Mouse (Mus musculus) myocyte (in vitro differentiated cells): ENCODE results near the gene Arid5b. TPM values are rescaled to one million over a fixed set of nuclear protein-coding genes. Genes with fewer than 3 reads are reported as not detected.

Source experiments
- H3K27me3 ChIP-seq: one replicate; pipeline ENCODE4 v1.6.1; 2011; ENCODE audit not compliant: control insufficient read depth, insufficient read depth, insufficient read length
- H3K36me3 ChIP-seq: one replicate; pipeline ENCODE4 v1.6.1; 2011; ENCODE audit not compliant: control insufficient read depth, insufficient read depth
- H3K4me2 ChIP-seq: one replicate; pipeline ENCODE4 v1.6.1; 2011; ENCODE audit warnings: low read depth, control low read depth
- H3K4me3 ChIP-seq: one replicate; pipeline ENCODE4 v1.5.1; 2011; ENCODE audit warnings: mild to moderate bottlenecking, control low read depth, moderate library complexity
- H3K79me2 ChIP-seq: one replicate; pipeline ENCODE4 v1.6.1; 2011; ENCODE audit not compliant: control insufficient read depth, insufficient read depth
- H3ac ChIP-seq: one replicate; pipeline ENCODE4 v1.6.1; 2011; ENCODE audit not compliant: control insufficient read depth, insufficient read length
- CEBPB ChIP-seq: IDR thresholded peaks from 2 replicates; pipeline ENCODE4 v1.6.1; 2011; ENCODE audit warnings: mild to moderate bottlenecking, moderate library complexity; ENCODE audit not compliant: poor library complexity, insufficient read depth, severe bottlenecking
- E2F4 ChIP-seq: IDR thresholded peaks from one replicate; pipeline ENCODE4 v1.6.1; 2011; ENCODE audit warnings: mild to moderate bottlenecking, control low read depth, moderate library complexity; ENCODE audit not compliant: insufficient read depth
- MAX ChIP-seq: IDR thresholded peaks from one replicate; pipeline ENCODE4 v1.6.1; 2011; ENCODE audit warnings: low read depth, mild to moderate bottlenecking, control low read depth
- MYOD1 ChIP-seq, 3 experiments: IDR thresholded peaks; one replicate each; pipeline ENCODE4 v1.6.1; 2011; ENCODE audit warnings: control low read depth in 2 of 3, low read depth in 2 of 3, mild to moderate bottlenecking in 2 of 3, moderate library complexity in 1 of 3; ENCODE audit not compliant: insufficient read length in 2 of 3, control insufficient read depth in 1 of 3
- MYOG ChIP-seq, 3 experiments: IDR thresholded peaks; one replicate each; pipeline ENCODE4 v1.6.1; 2011; ENCODE audit warnings: control low read depth in 2 of 3, low read depth in 2 of 3, mild to moderate bottlenecking in 2 of 3; ENCODE audit not compliant: insufficient read length in 2 of 3, control insufficient read depth in 1 of 3, insufficient read depth in 1 of 3
- POLR2A ChIP-seq: IDR thresholded peaks from one replicate; pipeline ENCODE4 v1.6.1; 2011; ENCODE audit warnings: low read depth, mild to moderate bottlenecking, control low read depth, moderate library complexity; ENCODE audit not compliant: insufficient read length
- POLR2AphosphoS2 ChIP-seq: IDR thresholded peaks from one replicate; pipeline ENCODE4 v1.6.1; 2011; ENCODE audit warnings: low read depth, control low read depth; ENCODE audit not compliant: insufficient read length
- REST ChIP-seq: IDR thresholded peaks from one replicate; pipeline ENCODE4 v1.6.1; 2011; ENCODE audit warnings: mild to moderate bottlenecking, control low read depth, moderate library complexity; ENCODE audit not compliant: insufficient read depth, insufficient read length
- SRF ChIP-seq: IDR thresholded peaks from one replicate; pipeline ENCODE4 v1.6.1; 2011; ENCODE audit warnings: low read depth; ENCODE audit not compliant: control insufficient read depth, insufficient read length
- TCF12 ChIP-seq: IDR thresholded peaks from one replicate; pipeline ENCODE4 v1.6.1; 2011; ENCODE audit warnings: mild to moderate bottlenecking, control low read depth; ENCODE audit not compliant: poor library complexity, insufficient read depth, severe bottlenecking
- TCF3 ChIP-seq: IDR thresholded peaks from one replicate; pipeline ENCODE4 v1.6.1; 2011; ENCODE audit warnings: low read depth, control low read depth; ENCODE audit not compliant: insufficient read length
- USF1 ChIP-seq: IDR thresholded peaks from one replicate; pipeline ENCODE4 v1.6.1; 2011; ENCODE audit warnings: low read depth, mild to moderate bottlenecking, control low read depth, moderate library complexity
- polyA plus RNA-seq: library from polyadenylated mRNA; unstranded; fragments of >200 nt; fragmentation: generic; extraction: Trizol; gene quantifications from one replicate; pipeline ENCODE4 v1.2.1, GENCODE M21; 2012; ENCODE audit warnings: missing spikeins

Gene Arid5b
- polyA plus RNA-seq, 1 experiment, result 7.7 TPM

- no peak overlapping the region for H3K4me2 ChIP-seq
- no peak overlapping the region for H3K4me3 ChIP-seq
- no peaks in the 10 kb centered on the region for H3K79me2 ChIP-seq
- no peaks in the 10 kb centered on the region for H3K36me3 ChIP-seq
- TF ChIP-seq REST (no peak), CEBPB (no peak), TCF12 (no peak), SRF (no peak)
- no peaks in the 10 kb centered on the region for H3K27me3 ChIP-seq
- H3ac ChIP-seq, result no peak overlapping the region
Observed at GRCm38 (mm10) chr10:68319438-68319837, 40.9 kb upstream of the Arid5b start.

- H3K36me3 ChIP-seq, result no peaks in the 10 kb centered on the region
- H3K79me2 ChIP-seq, result no peaks in the 10 kb centered on the region
- H3ac ChIP-seq, result no peak overlapping the region
- H3K4me3 ChIP-seq, result no peak overlapping the region
- no peak for TF ChIP-seq MYOD1 (IDR thresholded peaks at IDR 0.05; ENCODE audit: control insufficient read depth in 1 of 3, insufficient read length in 2 of 3, low read depth in 2 of 3)
- TF ChIP-seq POLR2A, result no peak
- TF ChIP-seq TCF3, result no peak
- TF ChIP-seq REST, result no peak
- no peak for TF ChIP-seq MYOG (IDR thresholded peaks at IDR 0.05; ENCODE audit: control insufficient read depth in 1 of 3, insufficient read depth in 1 of 3, insufficient read length in 2 of 3, low read depth in 2 of 3)
- TF ChIP-seq E2F4, result no peak
- TF ChIP-seq SRF, result no peak
- TF ChIP-seq MAX, result no peak
- H3K27me3 ChIP-seq, result no peaks in the 10 kb centered on the region
- no peak overlapping the region for H3K4me2 ChIP-seq
Observed at GRCm38 (mm10) chr10:68318438-68318979, 40.0 kb upstream of the Arid5b start.

- Histone ChIP-seq H3K27me3 (no peaks in the 10 kb centered on the region), H3K79me2 (no peaks in the 10 kb centered on the region), H3K4me3 (no peak overlapping the region), H3K4me2 (no peak overlapping the region), H3ac (no peak overlapping the region), H3K36me3 (no peaks in the 10 kb centered on the region)
- TF ChIP-seq TCF3, result no peak
- no peak for TF ChIP-seq POLR2A
- TF ChIP-seq E2F4, result no peak
- no peak for TF ChIP-seq REST
- no peak for TF ChIP-seq CEBPB
- no peak for TF ChIP-seq USF1
- TF ChIP-seq MYOG (IDR thresholded peaks at IDR 0.05; ENCODE audit: control insufficient read depth in 1 of 3, insufficient read depth in 1 of 3, insufficient read length in 2 of 3, low read depth in 2 of 3), result no peak
- no peak for TF ChIP-seq MAX
- TF ChIP-seq TCF12, result no peak
- no peak for TF ChIP-seq POLR2AphosphoS2
- no peak for TF ChIP-seq MYOD1 (IDR thresholded peaks at IDR 0.05; ENCODE audit: control insufficient read depth in 1 of 3, insufficient read length in 2 of 3, low read depth in 2 of 3)
- TF ChIP-seq SRF, result no peak
Observed at GRCm38 (mm10) chr10:68312734-68313133, 34.2 kb upstream of the Arid5b start.

- Histone ChIP-seq H3K27me3 (no peaks in the 10 kb centered on the region), H3K36me3 (no peaks in the 10 kb centered on the region), H3K79me2 (no peaks in the 10 kb centered on the region), H3K4me2 (no peak overlapping the region), H3K4me3 (no peak overlapping the region), H3ac (no peak overlapping the region)
- TF ChIP-seq USF1, result no peak
- no peak for TF ChIP-seq MYOG (IDR thresholded peaks at IDR 0.05; ENCODE audit: control insufficient read depth in 1 of 3, insufficient read depth in 1 of 3, insufficient read length in 2 of 3, low read depth in 2 of 3)
- TF ChIP-seq CEBPB, result 0 out of 2 replicates have a peak, but pooled peaks have one; percentile 1
Observed at GRCm38 (mm10) chr10:68301013-68301412, 22.5 kb upstream of the Arid5b start.

GRCm38 (mm10) chr10:68289465-68289864 lies 10.9 kb upstream of the Arid5b start:
- Histone ChIP-seq H3K36me3 (no peaks in the 10 kb centered on the region), H3K79me2 (no peaks in the 10 kb centered on the region), H3K27me3 (no peaks in the 10 kb centered on the region), H3K4me3 (no peak overlapping the region), H3ac (no peak overlapping the region), H3K4me2 (no peak overlapping the region)
- TF ChIP-seq CEBPB, result no peak
